Mouse (Mus musculus) embryonic fibroblast, embryonic 13.5 days (primary cell): ENCODE measurements around the gene Zfp366. TPM values are rescaled to one million over a fixed set of nuclear protein-coding genes. Genes with fewer than 3 reads are reported as not detected.

ENCODE experiments used
- H3K27ac ChIP-seq: 2 replicates; pipeline ENCODE4 v1.5.1; 2012; ENCODE audit warnings: low read length, control low read depth, inconsistent platforms; ENCODE audit not compliant: insufficient read depth
- H3K4me1 ChIP-seq: 2 replicates; pipeline ENCODE4 v1.6.1; 2011; ENCODE audit warnings: low read length; ENCODE audit not compliant: control insufficient read depth, insufficient read depth
- H3K4me3 ChIP-seq: 2 replicates; pipeline ENCODE4 v1.5.1; 2011; ENCODE audit warnings: mild to moderate bottlenecking, control low read depth, low read length; ENCODE audit not compliant: insufficient read depth
- CTCF ChIP-seq: IDR thresholded peaks from 2 replicates; pipeline ENCODE4 v1.5.1; 2011; ENCODE audit warnings: mild to moderate bottlenecking, control low read depth, low read length, moderate library complexity, borderline replicate concordance; ENCODE audit not compliant: insufficient read depth
- POLR2A ChIP-seq: IDR thresholded peaks from 2 replicates; pipeline ENCODE4 v1.6.1; 2011; ENCODE audit warnings: low read depth, mild to moderate bottlenecking, control low read depth, low read length, moderate library complexity
- polyA plus RNA-seq: library from polyadenylated mRNA; stranded (reverse); fragments of >200 nt; gene quantifications from 2 replicates; pipeline ENCODE4 v1.2.4, GENCODE M21; 2011; ENCODE audit warnings: low read depth; ENCODE audit not compliant: missing spikeins, insufficient read length

Zfp366 gene
- polyA plus RNA-seq, 1 experiment: not detected

DNA sequence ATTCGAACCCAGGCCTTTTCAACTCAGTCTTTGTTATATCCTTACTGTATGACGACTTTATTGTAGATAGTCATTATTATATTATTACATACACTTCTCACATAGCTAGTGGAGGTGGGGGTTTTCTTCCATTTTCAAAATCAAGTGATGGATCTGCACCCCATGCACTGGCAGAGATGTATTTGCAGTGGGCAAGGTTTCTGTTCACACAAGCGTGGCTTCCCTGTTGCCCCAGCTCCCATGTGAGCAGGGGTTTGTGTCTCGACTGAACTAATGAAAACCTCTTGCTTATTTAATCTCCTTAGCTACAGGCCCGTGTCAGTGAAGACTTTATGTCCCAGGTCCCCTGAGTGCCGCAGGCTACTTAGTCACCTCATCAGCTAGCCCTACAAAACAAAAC lies 59.8 kb downstream of the Zfp366 start:
- no peaks in the 10 kb centered on the region for H3K4me1 ChIP-seq
- no peak for TF ChIP-seq POLR2A
- no peak for TF ChIP-seq CTCF
- H3K27ac ChIP-seq: no peak overlapping the region
- no peak overlapping the region for H3K4me3 ChIP-seq

DNA sequence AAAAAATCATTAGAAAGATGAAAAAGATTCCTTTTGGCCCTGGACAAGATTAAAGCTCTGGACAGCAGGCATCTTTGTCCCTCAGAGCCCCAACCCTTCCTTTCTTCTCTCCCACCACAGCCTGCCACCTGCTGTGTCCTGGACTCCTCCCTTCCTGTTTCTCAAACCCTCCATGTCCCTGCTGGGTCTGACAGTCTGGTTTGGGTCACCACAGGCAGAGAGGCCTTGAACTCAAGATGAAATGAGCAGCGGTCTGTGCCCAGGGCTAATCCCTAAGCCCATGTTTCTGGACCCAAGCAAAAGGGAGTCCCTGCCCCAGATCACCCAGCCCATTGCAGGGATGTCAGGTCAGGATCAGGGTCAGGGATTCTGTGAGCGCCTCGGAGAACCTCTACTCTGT lies 60.3 kb downstream of the Zfp366 start:
- Histone ChIP-seq H3K27ac (no peak overlapping the region), H3K4me1 (no peaks in the 10 kb centered on the region)
- TF ChIP-seq POLR2A: no peak
- TF ChIP-seq CTCF: no peak

GRCm38 (mm10) chr13:99245916-99246460 lies 61.4 kb downstream of the Zfp366 start:
- no peaks in the 10 kb centered on the region for H3K4me1 ChIP-seq
- TF ChIP-seq CTCF: no peak
- TF ChIP-seq POLR2A: no peak
- no peak overlapping the region for H3K4me3 ChIP-seq
- no peak overlapping the region for H3K27ac ChIP-seq

More for the DNA sequence above, 60.3 kb downstream of the Zfp366 start:
- no peak overlapping the region for H3K4me3 ChIP-seq

DNA sequence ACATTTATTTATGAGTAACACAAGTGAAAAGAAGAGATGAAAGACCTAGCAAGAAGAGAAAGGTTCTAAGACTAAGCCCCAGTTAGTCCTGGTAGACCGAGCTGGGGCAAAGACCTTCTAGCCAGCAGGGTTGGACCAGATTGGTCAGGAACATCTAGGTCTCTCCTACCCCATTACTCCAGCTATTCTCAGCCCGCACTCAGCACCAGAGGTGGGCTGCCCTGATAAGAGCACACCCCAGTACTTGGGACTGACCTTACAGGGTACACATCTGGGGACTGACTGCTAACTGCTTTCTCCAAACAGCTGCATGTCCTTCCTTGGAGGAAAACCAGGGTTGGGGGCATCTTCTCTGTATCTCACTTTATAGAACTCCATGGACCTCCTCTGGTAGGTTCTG lies 66.2 kb downstream of the Zfp366 start:
- H3K4me1 ChIP-seq: no peaks in the 10 kb centered on the region
- no peak for TF ChIP-seq POLR2A
- no peak for TF ChIP-seq CTCF
- no peak overlapping the region for H3K4me3 ChIP-seq
- no peak overlapping the region for H3K27ac ChIP-seq

GRCm38 (mm10) chr13:99254215-99254614 lies 69.6 kb downstream of the Zfp366 start:
- Histone ChIP-seq H3K4me1 (no peaks in the 10 kb centered on the region), H3K27ac (no peak overlapping the region), H3K4me3 (no peak overlapping the region)
- TF ChIP-seq POLR2A: no peak
- no peak for TF ChIP-seq CTCF

- TF ChIP-seq POLR2A (no peak), CTCF (no peak)
- Histone ChIP-seq H3K4me1 (no peaks in the 10 kb centered on the region), H3K27ac (no peak overlapping the region), H3K4me3 (no peak overlapping the region)
Observed at GRCm38 (mm10) chr13:99254781-99255180, 70.2 kb downstream of the Zfp366 start.

DNA sequence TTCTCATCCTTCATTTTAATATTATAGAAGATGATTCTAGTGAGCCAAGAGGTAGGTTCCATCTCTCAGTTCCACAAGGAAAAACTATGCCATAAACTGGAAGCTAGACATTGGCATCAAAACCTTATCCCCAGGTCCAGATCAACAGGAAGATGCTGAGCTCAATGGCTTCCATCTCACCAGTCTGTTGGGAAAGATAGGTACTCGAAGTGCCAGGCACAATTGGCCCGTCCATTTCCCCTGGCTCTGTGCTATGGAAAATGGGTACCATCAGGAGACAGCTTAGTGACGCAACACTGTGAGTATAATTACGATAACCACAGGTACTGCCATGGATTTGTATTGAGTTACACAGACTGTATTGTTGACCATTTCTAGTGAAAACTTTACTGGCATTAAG lies 72.3 kb downstream of the Zfp366 start:
- H3K27ac ChIP-seq: no peak overlapping the region
- no peaks in the 10 kb centered on the region for H3K4me1 ChIP-seq
- TF ChIP-seq POLR2A (no peak), CTCF (no peak)
- no peak overlapping the region for H3K4me3 ChIP-seq

- H3K27ac ChIP-seq: no peak overlapping the region
- H3K4me3 ChIP-seq: no peak overlapping the region
- TF ChIP-seq CTCF (no peak), POLR2A (no peak)
- H3K4me1 ChIP-seq: no peaks in the 10 kb centered on the region
Observed at GRCm38 (mm10) chr13:99258677-99259076, 74.1 kb downstream of the Zfp366 start.

DNA sequence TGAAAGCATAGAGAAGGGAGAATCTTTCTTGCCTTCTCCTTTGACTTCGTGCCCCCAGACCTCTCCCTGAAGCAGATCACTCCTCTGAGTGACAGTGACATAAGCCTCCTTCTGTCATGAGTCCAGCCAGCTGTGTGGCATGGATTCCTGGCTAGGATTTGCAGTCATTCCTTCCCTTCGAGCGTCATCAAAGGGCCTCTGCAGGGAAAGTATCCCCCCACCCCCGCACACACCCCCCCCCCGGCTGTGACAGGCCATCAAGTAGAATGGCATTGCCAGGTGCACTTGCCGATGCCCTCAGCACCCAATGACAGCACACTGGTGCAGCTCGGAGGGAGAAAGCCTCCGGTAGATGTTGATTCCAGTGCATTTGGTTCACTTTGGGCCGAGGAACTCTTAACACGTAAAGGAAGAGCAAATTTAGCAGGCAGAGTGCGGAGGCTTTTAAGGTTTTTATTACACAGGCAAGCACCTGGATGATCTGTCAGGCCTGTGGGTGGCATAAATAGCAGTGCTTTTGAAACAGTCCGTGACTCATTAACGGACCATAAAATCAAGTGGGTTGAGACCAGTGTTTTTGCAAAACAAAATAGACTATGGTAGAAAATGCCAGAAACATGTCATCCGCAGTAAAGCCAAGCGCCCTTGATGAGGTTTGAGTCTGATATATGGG lies 75.0 kb downstream of the Zfp366 start:
- no peak overlapping the region for H3K4me3 ChIP-seq
- no peak overlapping the region for H3K27ac ChIP-seq
- H3K4me1 ChIP-seq: no peaks in the 10 kb centered on the region
- TF ChIP-seq CTCF (no peak), POLR2A (no peak)

DNA sequence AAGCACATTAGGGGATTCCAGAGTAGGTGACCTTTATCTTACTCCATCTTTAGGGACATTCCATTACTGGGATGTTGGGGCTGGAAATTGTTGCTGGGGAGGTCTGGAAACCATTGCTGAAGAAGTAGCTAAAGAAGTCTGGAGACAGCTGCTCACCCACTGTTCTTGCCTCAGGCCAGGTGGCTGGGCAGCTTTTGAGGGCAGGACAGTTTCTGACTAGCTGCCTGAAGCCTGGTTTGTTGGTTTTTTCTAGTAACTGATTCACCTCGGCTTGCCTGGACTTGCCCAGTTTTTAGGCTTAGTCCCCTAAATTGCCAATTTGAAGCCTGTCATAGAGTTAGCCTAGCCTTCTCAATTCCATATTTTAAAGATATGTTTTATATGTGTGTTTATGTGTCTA lies 77.8 kb downstream of the Zfp366 start:
- H3K27ac ChIP-seq: no peak overlapping the region
- TF ChIP-seq CTCF (no peak), POLR2A (no peak)
- H3K4me3 ChIP-seq: no peak overlapping the region
- no peaks in the 10 kb centered on the region for H3K4me1 ChIP-seq
